Mouse (Mus musculus) forebrain, embryonic 15.5 days (tissue): Measurements from ENCODE around the gene Ipo9. TPM values are rescaled to one million over a fixed set of nuclear protein-coding genes. Genes with fewer than 3 reads are reported as not detected.

Source experiments
- ATAC-seq: fragments of 200-750 bp; cut with Nextera tagmentation; replicated peaks from 2 replicates; pipeline ENCODE4 v1.8.0; 2017; ENCODE audit warnings: mild to moderate bottlenecking, moderate TSS enrichment, moderate library complexity
- H3K27ac ChIP-seq: fragments of 300-500 bp; sonication (generic); replicated peaks from 2 replicates; pipeline ENCODE4 v1.5.1; 2015; ENCODE audit warnings: mild to moderate bottlenecking, inconsistent platforms
- H3K27me3 ChIP-seq: fragments of 300-500 bp; sonication (generic); 2 replicates; pipeline ENCODE4 v1.6.1; 2015; ENCODE audit warnings: inconsistent platforms
- H3K36me3 ChIP-seq: fragments of 300-500 bp; sonication (generic); 2 replicates; pipeline ENCODE4 v1.6.1; 2015; ENCODE audit warnings: mild to moderate bottlenecking, inconsistent platforms
- H3K4me1 ChIP-seq: fragments of 300-500 bp; sonication (generic); 2 replicates; pipeline ENCODE4 v1.6.1; 2015; ENCODE audit warnings: inconsistent platforms
- H3K4me2 ChIP-seq: fragments of 300-500 bp; sonication (generic); replicated peaks from 2 replicates; pipeline ENCODE4 v1.6.1; 2015; ENCODE audit warnings: mild to moderate bottlenecking, inconsistent platforms
- H3K4me3 ChIP-seq: fragments of 300-500 bp; sonication (generic); 2 replicates; pipeline ENCODE4 v1.5.1; 2015; ENCODE audit warnings: mild to moderate bottlenecking, inconsistent platforms
- H3K9ac ChIP-seq: fragments of 300-500 bp; sonication (generic); replicated peaks from 2 replicates; pipeline ENCODE4 v1.6.1; 2015; ENCODE audit warnings: mild to moderate bottlenecking, inconsistent platforms
- H3K9me3 ChIP-seq: fragments of 300-500 bp; sonication (generic); 2 replicates; pipeline ENCODE4 v1.6.1; 2016; ENCODE audit warnings: inconsistent platforms
- WGBS: fragments of 180-500 bp; shearing (Covaris S2); methylation state at CpG from one replicate; pipeline ENCODE4 v1.1.7; 2015; ENCODE audit warnings: mixed read lengths; 5-methylcytosine and 5-hydroxymethylcytosine counted together
- microRNA-seq: library from miRNA; unstranded; fragments of <30 nt; microRNA quantifications from one replicate; pipeline ENCODE4, GENCODE M21; 2016
- polyA plus RNA-seq: library from polyadenylated mRNA; unstranded; fragments of >200 nt; fragmentation: Nextera tagmentation; extraction: Ambion mirVana; gene quantifications from 2 replicates; pipeline ENCODE4 v1.2.1, GENCODE M21; 2015

Gene Ipo9
- polyA plus RNA-seq, 1 experiment from 2014 or later: 139 TPM

- Histone ChIP-seq H3K27ac (no peak overlapping the region), H3K4me3 (no peak overlapping the region), H3K9me3 (no peaks in the 10 kb centered on the region), H3K9ac (no peak overlapping the region), H3K4me1 (peaks cover 13% of the 10 kb centered on the region), H3K4me2 (no peak overlapping the region), H3K27me3 (no peaks in the 10 kb centered on the region), H3K36me3 (no peaks in the 10 kb centered on the region)
- no peak for ATAC-seq
Observed at GRCm38 (mm10) chr1:135366380-135366779, 63.9 kb downstream of the Ipo9 start.

- peaks cover 6% of the 10 kb centered on the region; the same call in 1 of the 2 replicates for H3K4me1 ChIP-seq
- no peak overlapping the region for H3K27ac ChIP-seq
- no peak overlapping the region for H3K9ac ChIP-seq
- 94% methylated on average over 8 of the region's 8 CpGs for WGBS
- no peaks in the 10 kb centered on the region for H3K36me3 ChIP-seq
- H3K27me3 ChIP-seq: no peaks in the 10 kb centered on the region
- H3K4me3 ChIP-seq: no peak overlapping the region
- H3K9me3 ChIP-seq: no peaks in the 10 kb centered on the region
- H3K4me2 ChIP-seq: no peak overlapping the region
- ATAC-seq: no peak
Observed at GRCm38 (mm10) chr1:135363446-135363845, 66.9 kb downstream of the Ipo9 start.

- no peaks in the 10 kb centered on the region for H3K4me1 ChIP-seq
- no peaks in the 10 kb centered on the region for H3K27me3 ChIP-seq
- no peaks in the 10 kb centered on the region for H3K9me3 ChIP-seq
- no peak overlapping the region for H3K9ac ChIP-seq
- ATAC-seq: no peak
- no peak overlapping the region for H3K4me3 ChIP-seq
- no peaks in the 10 kb centered on the region for H3K36me3 ChIP-seq
- H3K27ac ChIP-seq: no peak overlapping the region; the same call in 1 of the 2 replicates
- H3K4me2 ChIP-seq: no peak overlapping the region
Observed at GRCm38 (mm10) chr1:135362115-135362514, 68.2 kb downstream of the Ipo9 start.

DNA sequence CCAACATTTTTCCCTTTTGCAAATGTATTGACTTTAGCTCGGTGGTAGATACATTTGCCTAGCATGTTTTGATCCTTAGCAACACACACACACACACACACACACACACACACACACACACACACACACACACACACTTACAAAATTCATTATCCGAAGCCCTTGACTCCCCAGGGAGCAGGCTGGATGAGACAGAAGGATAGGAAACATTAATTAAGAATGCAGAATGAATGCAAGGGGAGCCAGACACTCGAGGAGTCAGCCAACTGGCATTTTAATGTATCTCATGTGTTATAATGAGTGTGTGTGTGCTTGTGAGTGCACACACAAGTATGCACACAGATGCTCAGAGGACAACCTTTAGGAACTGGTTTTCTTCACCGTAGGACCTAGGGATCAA lies 68.8 kb downstream of the Ipo9 start:
- Histone ChIP-seq H3K9ac (no peak overlapping the region), H3K9me3 (no peaks in the 10 kb centered on the region), H3K27me3 (no peaks in the 10 kb centered on the region), H3K27ac (no peak overlapping the region; the same call in 1 of the 2 replicates), H3K4me1 (no peaks in the 10 kb centered on the region), H3K36me3 (no peaks in the 10 kb centered on the region), H3K4me2 (no peak overlapping the region), H3K4me3 (no peak overlapping the region)
- WGBS: 52% methylated on average over 4 of the region's 4 CpGs
- no peak for ATAC-seq

DNA sequence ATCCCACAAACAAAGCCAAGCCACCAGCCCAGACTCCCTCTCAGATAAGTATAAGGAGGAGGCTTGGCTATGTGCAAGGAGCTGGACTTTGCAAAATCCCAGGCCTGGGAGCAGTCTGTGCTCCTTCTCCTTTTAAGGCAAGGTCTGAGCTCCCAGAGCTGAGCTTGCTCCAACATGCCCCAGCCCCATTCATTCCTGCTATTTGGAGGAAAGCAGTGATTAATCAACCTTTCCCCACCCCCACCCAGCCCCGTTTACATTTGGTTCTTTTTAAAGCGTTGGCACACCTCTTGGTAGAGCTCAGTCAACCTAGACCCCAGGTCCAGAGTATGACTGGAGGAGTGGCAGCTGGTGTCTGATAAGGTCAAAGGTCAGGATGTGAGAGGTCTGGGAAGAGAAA lies 71.2 kb downstream of the Ipo9 start:
- Histone ChIP-seq H3K4me2 (no peak overlapping the region), H3K9me3 (no peaks in the 10 kb centered on the region), H3K27ac (no peak overlapping the region), H3K27me3 (no peaks in the 10 kb centered on the region), H3K4me1 (no peaks in the 10 kb centered on the region), H3K9ac (no peak overlapping the region), H3K4me3 (no peak overlapping the region), H3K36me3 (no peaks in the 10 kb centered on the region)
- 48% methylated on average over 2 of the region's 2 CpGs for WGBS
- no peak for ATAC-seq

DNA sequence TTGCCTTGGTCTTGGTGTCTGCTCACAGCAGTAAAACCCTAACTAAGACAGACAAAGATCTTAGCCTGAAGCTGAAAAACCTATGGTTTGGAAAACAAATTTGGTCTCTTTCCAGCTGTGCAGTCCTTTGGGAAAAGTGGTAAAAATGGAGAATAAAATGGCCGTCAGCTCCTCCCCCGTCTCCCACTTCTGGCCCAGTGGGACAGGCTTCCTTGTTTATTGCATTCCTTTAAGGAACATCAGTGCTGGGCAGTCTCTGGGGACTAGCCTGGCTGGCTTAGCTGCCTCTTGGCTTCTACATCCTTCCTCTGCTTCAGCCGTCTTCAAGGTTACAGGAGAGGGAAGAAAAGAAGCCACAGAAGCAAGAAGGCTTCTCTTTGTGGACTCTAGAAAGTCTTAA lies 78.3 kb downstream of the Ipo9 start:
- Histone ChIP-seq H3K27me3 (no peaks in the 10 kb centered on the region), H3K9me3 (no peaks in the 10 kb centered on the region), H3K9ac (no peak overlapping the region), H3K36me3 (no peaks in the 10 kb centered on the region), H3K4me3 (no peak overlapping the region), H3K27ac (no peak overlapping the region), H3K4me2 (no peak overlapping the region), H3K4me1 (no peaks in the 10 kb centered on the region)
- no peak for ATAC-seq
- 81% methylated on average over 3 of the region's 3 CpGs for WGBS

- WGBS: 47% methylated on average over 4 of the region's 4 CpGs
- Histone ChIP-seq H3K4me1 (no peaks in the 10 kb centered on the region), H3K27ac (no peak overlapping the region), H3K9me3 (no peaks in the 10 kb centered on the region), H3K4me3 (no peak overlapping the region), H3K4me2 (no peak overlapping the region), H3K27me3 (no peaks in the 10 kb centered on the region), H3K9ac (no peak overlapping the region), H3K36me3 (no peaks in the 10 kb centered on the region)
- ATAC-seq: no peak
Observed at GRCm38 (mm10) chr1:135347498-135348169, 82.7 kb downstream of the Ipo9 start.

DNA sequence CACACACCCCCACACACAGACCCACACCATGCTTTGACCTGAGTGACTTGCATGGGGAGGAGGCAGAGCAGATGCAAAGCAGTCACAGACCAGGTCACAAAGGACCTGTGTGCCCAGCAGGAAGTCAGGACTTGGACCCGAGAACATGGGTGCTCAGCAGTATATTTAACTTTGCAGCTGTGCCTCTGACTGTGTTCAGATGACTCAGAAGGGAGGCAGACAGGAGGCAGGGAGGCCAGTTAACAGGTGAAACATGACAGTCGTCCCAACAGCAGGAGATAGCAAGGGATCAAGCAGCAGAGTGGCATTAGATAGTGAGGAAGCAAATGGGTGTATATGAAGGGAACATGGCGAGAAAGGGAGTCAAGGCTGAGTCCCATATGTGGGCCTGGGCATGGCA lies 83.4 kb downstream of the Ipo9 start:
- Histone ChIP-seq H3K27ac (no peak overlapping the region), H3K9me3 (no peaks in the 10 kb centered on the region), H3K4me2 (no peak overlapping the region), H3K27me3 (no peaks in the 10 kb centered on the region), H3K4me3 (no peak overlapping the region), H3K36me3 (no peaks in the 10 kb centered on the region), H3K9ac (no peak overlapping the region), H3K4me1 (no peaks in the 10 kb centered on the region)
- no peak for ATAC-seq
- 70% methylated on average over 3 of the region's 3 CpGs for WGBS

DNA sequence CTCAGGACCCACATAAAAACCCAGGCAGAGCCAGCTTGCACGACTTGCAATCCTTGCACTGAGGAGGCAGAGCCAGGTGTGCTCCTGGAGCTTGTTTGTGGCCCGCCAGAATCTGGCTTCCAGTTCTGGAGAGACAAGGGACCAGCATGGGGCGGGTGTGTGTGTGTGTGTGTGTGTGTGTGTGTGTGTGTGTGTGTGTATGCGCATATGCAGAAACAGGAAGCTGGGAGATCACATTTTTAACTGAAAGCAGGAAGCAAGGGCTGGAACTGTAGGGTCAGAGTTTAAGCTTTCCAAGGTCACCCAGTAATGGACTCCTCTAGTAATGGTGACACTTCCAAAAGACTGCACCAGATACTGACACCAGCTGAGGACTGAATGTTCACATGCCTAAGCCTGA lies 86.3 kb downstream of the Ipo9 start:
- no peak overlapping the region for H3K27ac ChIP-seq
- no peaks in the 10 kb centered on the region for H3K4me1 ChIP-seq
- no peak overlapping the region for H3K4me2 ChIP-seq
- H3K9me3 ChIP-seq: no peaks in the 10 kb centered on the region
- H3K4me3 ChIP-seq: no peak overlapping the region
- no peak overlapping the region for H3K9ac ChIP-seq
- no peak for ATAC-seq
- H3K27me3 ChIP-seq: no peaks in the 10 kb centered on the region
- 70% methylated on average over 4 of the region's 4 CpGs for WGBS
- H3K36me3 ChIP-seq: no peaks in the 10 kb centered on the region

DNA sequence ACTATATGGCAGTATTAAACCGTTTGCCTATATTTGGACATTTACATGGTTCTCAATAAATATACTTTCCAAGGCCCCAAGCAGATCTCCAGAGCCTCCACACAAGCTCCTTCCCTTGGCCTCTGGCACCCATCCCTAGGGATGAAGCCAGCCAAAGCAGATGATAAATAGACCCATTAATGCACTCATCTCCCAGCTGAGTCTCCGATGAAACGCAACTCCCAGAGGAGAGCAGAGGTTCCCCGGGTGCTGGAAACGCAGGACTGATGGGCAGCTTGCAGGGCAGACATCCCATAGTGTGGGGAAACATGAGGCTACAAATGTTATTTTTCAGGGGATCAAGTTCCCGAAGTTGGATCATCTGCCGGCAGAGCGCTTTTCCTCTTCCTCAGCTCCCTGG lies 88.4 kb downstream of the Ipo9 start:
- Histone ChIP-seq H3K36me3 (no peaks in the 10 kb centered on the region), H3K4me2 (no peak overlapping the region), H3K27me3 (no peaks in the 10 kb centered on the region), H3K9me3 (no peaks in the 10 kb centered on the region), H3K4me3 (no peak overlapping the region), H3K27ac (no peak overlapping the region), H3K9ac (no peak overlapping the region), H3K4me1 (no peaks in the 10 kb centered on the region)
- WGBS: 86% methylated on average over 8 of the region's 8 CpGs
- no peak for ATAC-seq

Small RNA genes within 50 kb of the gene (microRNA-seq; reads per million reads assigned to microRNA genes)
- 1.1 reads per million for gene Mir1231

Other genes starting within 250 kb of the Ipo9 start
- 0.28 and 0.43 TPM in 2 replicates for gene Elf3, start 171.9 kb downstream of the Ipo9 start, polyA plus RNA-seq
- 96.0 and 98.8 TPM in 2 replicates for gene Rnpep, start 146.4 kb downstream of the Ipo9 start, polyA plus RNA-seq
- 141 and 151 TPM in 2 replicates for gene Timm17a, start 116.7 kb downstream of the Ipo9 start, polyA plus RNA-seq
- gene Lmod1, start 105.7 kb downstream of the Ipo9 start, polyA plus RNA-seq: 0.27 and 0.42 TPM in 2 replicates
- 94.3 and 104 TPM in 2 replicates for gene Shisa4, start 55.3 kb downstream of the Ipo9 start, polyA plus RNA-seq
- 48.1 and 51.1 TPM in 2 replicates for gene Nav1, start 176.8 kb upstream of the Ipo9 start, polyA plus RNA-seq